Mouse (Mus musculus): ENCODE results near the gene Mdc1. TPM values are rescaled to one million over a fixed set of nuclear protein-coding genes. Genes with fewer than 3 reads are reported as not detected.
"Not testable (repeated sequence)": the region's sequence is repeated elsewhere in the genome, so short reads cannot be mapped to it uniquely, and the experiment has no call there.

Mdc1 gene
- total RNA-seq, 2 experiments from 2014 or later, result 10.7 to 14.6 TPM

GRCm38 (mm10) chr17:35838570-35838969, 2.7 kb upstream of the Mdc1 start:
- intact Hi-C loops (cut with DNase I), result no loop called here
- DNase-seq (ENCODE audit: low spot score in 2 of 2), result no peak

- intact Hi-C loops (cut with DNase I), result not testable (repeated sequence)
Measured at GRCm38 (mm10) chr17:35839002-35839401, 2.3 kb upstream of the Mdc1 start.

GRCm38 (mm10) chr17:35840561-35840960, 754 bp upstream of the Mdc1 start:
- intact Hi-C loops (cut with DNase I), result no loop called here
- no peak for DNase-seq (ENCODE audit: low spot score in 2 of 2)

More at GRCm38 (mm10) chr17:35839002-35839401, 2.3 kb upstream of the Mdc1 start:
- not testable (repeated sequence) for DNase-seq (ENCODE audit: low spot score in 2 of 2)

- intact Hi-C loops (cut with DNase I), result no loop called here
- no peak for DNase-seq (ENCODE audit: low spot score in 2 of 2)
Measured at GRCm38 (mm10) chr17:35842006-35842405, 691 bp downstream of the Mdc1 start.

- intact Hi-C loops (cut with DNase I), result no loop called here
- no peak for DNase-seq (ENCODE audit: low spot score in 2 of 2)
Measured at GRCm38 (mm10) chr17:35843514-35843913, 2.2 kb downstream of the Mdc1 start.

- DNase-seq (ENCODE audit: low spot score in 2 of 2), result no peak
- intact Hi-C loops (cut with DNase I), result no loop called here
Measured at GRCm38 (mm10) chr17:35848112-35848511, 6.8 kb downstream of the Mdc1 start.

- DNase-seq (ENCODE audit: low spot score in 2 of 2), result no peak
- intact Hi-C loops (cut with DNase I), result no loop called here
Measured at GRCm38 (mm10) chr17:35850974-35851373, 9.7 kb downstream of the Mdc1 start.

- DNase-seq (ENCODE audit: low spot score in 2 of 2), result no peak
- intact Hi-C loops (cut with DNase I), result no loop called here
Measured at GRCm38 (mm10) chr17:35859371-35859770, 18.1 kb downstream of the Mdc1 start.

GRCm38 (mm10) chr17:35859835-35860234, 18.5 kb downstream of the Mdc1 start:
- intact Hi-C loops (cut with DNase I), result no loop called here

GRCm38 (mm10) chr17:35860831-35861197, 19.5 kb downstream of the Mdc1 start:
- intact Hi-C loops (cut with DNase I), result no loop called here
- no peak for DNase-seq (ENCODE audit: low spot score in 2 of 2)

More at GRCm38 (mm10) chr17:35859835-35860234, 18.5 kb downstream of the Mdc1 start:
- no peak for DNase-seq (ENCODE audit: low spot score in 2 of 2)

- DNase-seq (ENCODE audit: low spot score in 2 of 2), result peak; percentile 86 to 87
- intact Hi-C loops (cut with DNase I), result no loop called here
Measured at GRCm38 (mm10) chr17:35861198-35861857, 20.0 kb downstream of the Mdc1 start, which contains the start of gene Nrm. TSS of gene Nrm (plus strand) at chr17:35861318.

- intact Hi-C loops (cut with DNase I), result no loop called here
- DNase-seq (ENCODE audit: low spot score in 2 of 2), result no peak
Measured at GRCm38 (mm10) chr17:35864832-35865353, 23.6 kb downstream of the Mdc1 start.

GRCm38 (mm10) chr17:35865481-35866280, 24.4 kb downstream of the Mdc1 start, which contains the start of gene Ppp1r18:
TSS of gene Ppp1r18 (plus strand) at chr17:35865593.
- DNase-seq (ENCODE audit: low spot score in 2 of 2), result peak in 1 of 2 experiments; percentile 38
- intact Hi-C loops (cut with DNase I), result loop anchor here (2.0 kb wide), 1 partner anchor 29 kb away; no protein-coding TSS in a partner anchor

GRCm38 (mm10) chr17:35866281-35866831, 25.0 kb downstream of the Mdc1 start:
- intact Hi-C loops (cut with DNase I), result loop anchor here (2.0 kb wide), 1 partner anchor 30 kb away; no protein-coding TSS in a partner anchor
- peak in 1 of 2 experiments; percentile 43 for DNase-seq (ENCODE audit: low spot score in 2 of 2)

- intact Hi-C loops (cut with DNase I), result loop anchor here (2.0 kb wide), 1 partner anchor 30 kb away; no protein-coding TSS in a partner anchor
- no peak for DNase-seq (ENCODE audit: low spot score in 2 of 2)
Measured at GRCm38 (mm10) chr17:35866911-35867890, 25.9 kb downstream of the Mdc1 start.

GRCm38 (mm10) chr17:35868165-35868820, 27.0 kb downstream of the Mdc1 start:
- intact Hi-C loops (cut with DNase I), result no loop called here
- no peak for DNase-seq (ENCODE audit: low spot score in 2 of 2)

- no peak for DNase-seq (ENCODE audit: low spot score in 2 of 2)
- intact Hi-C loops (cut with DNase I), result no loop called here
Measured at GRCm38 (mm10) chr17:35868961-35869345, 27.6 kb downstream of the Mdc1 start.
